ENCODE assay signal across 10 mouse cellular contexts in genomic region chr5:136935905-136936695, GRCm38 (mm10). TPM values are rescaled to one million over a fixed set of nuclear protein-coding genes. Genes with fewer than 3 reads are reported as not detected.
DNase-seq lines count a peak whose midpoint lies in the region.
"Had no signal": no experiment of that assay in that cellular context is flagged by ENCODE, and none has a peak within 500 bp of the region (broad histone marks: within the 10 kb centered on the region; RNA-seq: fewer than 3 reads in every experiment).

No protein-coding gene starts in this region.

- no peaks in the 10 kb centered on the region for H3K27me3 ChIP-seq in splenic B cell, adult 2 months (ENCODE audit: control insufficient read depth, insufficient read depth, low read length, poor library complexity, severe bottlenecking)
- H3K27me3 ChIP-seq in hindbrain, embryonic 10.5 days (ENCODE audit: insufficient read depth, poor library complexity, severe bottlenecking) = no peaks in the 10 kb centered on the region

- DNase-seq in heart, postnatal 4 days = peak; percentile 22
- DNase-seq in heart, postnatal 10 days = no peak
- DNase-seq in thymus, postnatal 14 days = peak; percentile 14
- no peak for DNase-seq in thymus, postnatal 25 days
- DNase-seq in kidney, postnatal 14 days = peak; percentile 20
- DNase-seq in splenic B cell, adult 2 months (ENCODE audit: low read depth, low spot score) = peak; percentile 38
- DNase-seq in frontal cortex, postnatal 14 days (ENCODE audit: low spot score in 2 of 2) = no peak
- no peak for DNase-seq in hindbrain, embryonic 10.5 days (ENCODE audit: low spot score)
- DNase-seq: right cerebral cortex, adult 18-20 months; thymus, adult 2 months had no signal

- WGBS in hindbrain, embryonic 10.5 days = 73% methylated on average over 7 of the region's 7 CpGs

- H3K27ac ChIP-seq in hindbrain, embryonic 10.5 days = no peak overlapping the region

- H3K4me1 ChIP-seq in hindbrain, embryonic 10.5 days (replicated peaks) = no peaks in the 10 kb centered on the region

- 0 out of 2 replicates have a peak, but pooled peaks cover 2% of the 10 kb centered on the region for H3K9me3 ChIP-seq in hindbrain, embryonic 10.5 days

- intact Hi-C loops in heart, postnatal 10 days (cut with DNase I) = no loop called here

- H3K36me3 ChIP-seq in splenic B cell, adult 2 months (ENCODE audit: control insufficient read depth, insufficient read depth, low read length, poor library complexity, severe bottlenecking) = no peaks in the 10 kb centered on the region
- no peaks in the 10 kb centered on the region for H3K36me3 ChIP-seq in hindbrain, embryonic 10.5 days

- H3K4me3 ChIP-seq in hindbrain, embryonic 10.5 days = no peak overlapping the region

RNA-seq across cellular contexts. Expression of gene Fis1, which starts 17.0 kb away (rescaled TPM):
- total RNA-seq in heart, postnatal 4 days (2021) = 100 to 1,000 TPM; 177 to 180 TPM
- 100 to 1,000 TPM; 180 to 184 TPM for total RNA-seq in heart, postnatal 10 days (2021)
- 294 and 365 TPM in 2 replicates for polyA plus RNA-seq in hindbrain, embryonic 10.5 days (2016; fragmentation: Nextera tagmentation; extraction: Ambion mirVana)

RNA-seq across cellular contexts. Expression of gene Ift22, which starts 28.1 kb away (rescaled TPM):
- total RNA-seq in heart, postnatal 4 days (2021) = 10 to 100 TPM; 14.2 to 14.3 TPM
- total RNA-seq in heart, postnatal 10 days (2021) = 10 to 100 TPM; 14.4 to 17.2 TPM
- 106 and 124 TPM in 2 replicates for polyA plus RNA-seq in hindbrain, embryonic 10.5 days (2016; fragmentation: Nextera tagmentation; extraction: Ambion mirVana)

RNA-seq across cellular contexts. Expression of gene Cldn15, which starts 30.3 kb away (rescaled TPM):
- 1 to 10 TPM; 4.7 to 6.8 TPM for total RNA-seq in heart, postnatal 4 days (2021)
- 1 to 10 TPM; 5.8 to 8.1 TPM for total RNA-seq in heart, postnatal 10 days (2021)
- 0.09 and 0.38 TPM in 2 replicates for polyA plus RNA-seq in hindbrain, embryonic 10.5 days (2016; fragmentation: Nextera tagmentation; extraction: Ambion mirVana)

RNA-seq across cellular contexts. Expression of gene Plod3, which starts 50.7 kb away (rescaled TPM):
- total RNA-seq in heart, postnatal 4 days (2021) = 10 to 100 TPM; 46.9 to 51.8 TPM
- total RNA-seq in heart, postnatal 10 days (2021) = 10 to 100 TPM; 45.0 to 47.1 TPM
- 40.6 and 43.3 TPM in 2 replicates for polyA plus RNA-seq in hindbrain, embryonic 10.5 days (2016; fragmentation: Nextera tagmentation; extraction: Ambion mirVana)

RNA-seq across cellular contexts. Expression of gene Znhit1, which starts 51.7 kb away (rescaled TPM):
- 10 to 100 TPM; 48.6 to 53.2 TPM for total RNA-seq in heart, postnatal 4 days (2021)
- 10 to 100 TPM; 51.6 to 53.4 TPM for total RNA-seq in heart, postnatal 10 days (2021)
- 108 and 113 TPM in 2 replicates for polyA plus RNA-seq in hindbrain, embryonic 10.5 days (2016; fragmentation: Nextera tagmentation; extraction: Ambion mirVana)

Comparison
In these comparisons a context has a peak if more than half of its experiments do, and no peak if none do; other contexts are left out.
1. DNase-seq: peak in heart, postnatal 4 days (single experiment), thymus, postnatal 14 days (single experiment), kidney, postnatal 14 days (single experiment) and splenic B cell, adult 2 months (single experiment); none in heart, postnatal 10 days (0 of 2), thymus, postnatal 25 days (single experiment), frontal cortex, postnatal 14 days (0 of 2) and hindbrain, embryonic 10.5 days (single experiment).